Mouse (Mus musculus) bone marrow, adult 2 months (tissue): ENCODE measurements around the gene D6Ertd527e.
"Not testable (repeated sequence)": the region's sequence is repeated elsewhere in the genome, so short reads cannot be mapped to it uniquely, and the experiment has no call there.

Experiments used
- CTCF ChIP-seq: fragments of 200-500 bp; IDR thresholded peaks from 2 replicates; pipeline ENCODE4 v1.5.1; 2011; ENCODE audit warnings: low read length, control low read depth; ENCODE audit not compliant: control insufficient read depth, insufficient read depth
- POLR2A ChIP-seq: fragments of 200-500 bp; IDR thresholded peaks from 2 replicates; pipeline ENCODE4 v1.6.1; 2011; ENCODE audit warnings: low read depth, mild to moderate bottlenecking, control low read depth, low read length, borderline replicate concordance; ENCODE audit not compliant: control insufficient read depth

- TF ChIP-seq CTCF, POLR2A: not testable (repeated sequence)
Observed at GRCm38 (mm10) chr6:87093631-87094030, 10.9 kb upstream of the D6Ertd527e start.
